Mouse (Mus musculus): ENCODE measurements around the gene Mapkbp1.

Gene Mapkbp1

GRCm38 (mm10) chr2:120055923-120056322, 83.4 kb downstream of the Mapkbp1 start:
- DNase-seq, result no peak

GRCm38 (mm10) chr2:120058818-120059217, 86.3 kb downstream of the Mapkbp1 start:
- no peak for DNase-seq

DNA sequence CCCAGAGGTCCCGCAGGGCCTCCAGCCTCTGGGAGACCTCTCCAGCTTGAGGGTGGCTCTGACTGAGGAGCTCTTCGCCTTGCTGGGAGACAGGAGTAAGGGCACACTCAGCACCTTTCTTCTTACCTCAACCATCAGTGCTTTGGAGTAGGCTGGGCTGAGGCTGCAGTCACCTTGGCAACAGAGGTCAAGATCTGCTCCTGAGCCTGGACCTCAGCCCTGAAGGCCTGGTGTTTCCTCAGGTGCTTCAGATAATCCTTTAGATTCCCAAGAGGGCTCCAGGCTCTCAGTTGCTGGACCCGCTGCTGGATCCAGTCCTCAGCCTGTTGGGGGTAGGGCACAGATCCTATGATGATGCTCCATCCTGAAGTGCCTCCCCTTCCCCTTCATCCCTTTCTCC, 87.0 kb downstream of the Mapkbp1 start:
- no peak for DNase-seq

DNA sequence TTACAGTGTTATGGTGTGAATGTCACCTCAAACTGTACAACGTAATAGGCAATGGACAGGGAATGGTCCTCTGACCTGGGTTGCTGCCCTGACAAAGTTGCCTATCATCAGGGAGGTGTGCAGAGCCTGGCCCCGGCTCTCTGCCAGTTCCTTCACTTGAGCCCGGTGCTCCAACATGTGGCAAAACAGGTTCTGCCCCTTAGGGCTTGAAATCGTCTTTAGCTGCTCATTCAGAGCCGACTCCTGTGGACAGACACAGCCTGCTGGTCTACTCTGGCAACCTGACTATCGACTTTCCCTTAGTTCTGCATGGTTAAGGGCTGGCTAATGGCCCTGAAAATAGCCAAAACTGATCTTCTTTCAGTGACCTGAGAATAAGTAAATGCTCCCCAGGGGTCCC, 87.7 kb downstream of the Mapkbp1 start:
- no peak for DNase-seq

GRCm38 (mm10) chr2:120060651-120061050, 88.2 kb downstream of the Mapkbp1 start:
- no peak for DNase-seq

- DNase-seq, result no peak
These were observed 89.7 kb downstream of the Mapkbp1 start for GRCm38 (mm10) chr2:120062248-120062647.

DNA sequence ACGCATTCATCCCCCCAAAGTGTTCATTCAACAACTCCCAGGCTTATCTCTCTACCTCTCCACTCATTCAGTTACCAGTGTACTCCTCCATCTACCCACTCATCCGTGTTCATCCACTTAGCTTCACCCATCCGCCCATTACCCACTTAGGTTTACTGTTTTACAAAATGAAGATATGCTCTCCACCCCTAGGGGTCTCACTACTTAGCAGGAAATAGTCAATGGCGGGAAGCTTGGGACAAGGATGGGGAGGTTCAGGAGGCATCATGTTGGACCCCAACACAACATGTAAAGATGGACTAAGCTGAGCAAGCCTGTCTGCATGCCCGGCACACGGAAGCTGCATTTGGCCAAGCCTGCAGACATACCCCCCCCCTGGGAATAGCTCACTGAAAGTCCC, 92.1 kb downstream of the Mapkbp1 start:
- no peak for DNase-seq

- no peak for DNase-seq
These were observed 92.7 kb downstream of the Mapkbp1 start for GRCm38 (mm10) chr2:120065243-120065642.

DNA sequence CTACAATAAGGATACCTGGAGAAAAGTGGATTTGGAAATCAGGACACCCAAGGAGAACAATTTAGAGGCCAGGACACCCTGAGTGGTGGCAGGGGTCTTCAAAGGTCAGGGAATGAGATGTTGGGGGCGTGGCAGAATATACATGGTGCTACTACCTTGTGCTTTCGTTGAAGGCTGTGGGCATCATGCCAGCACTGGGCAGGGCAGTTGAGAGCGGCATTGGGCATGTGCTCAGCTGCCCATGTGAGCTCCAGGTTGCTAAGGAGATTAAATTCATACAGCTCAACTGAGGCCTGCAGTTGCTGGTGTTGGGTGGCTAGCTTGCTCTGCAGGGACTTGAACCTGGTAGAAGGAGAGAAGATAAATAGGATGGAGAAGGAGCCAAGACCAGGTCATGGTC, 93.7 kb downstream of the Mapkbp1 start:
- no peak for DNase-seq

- peak; percentile 24 for DNase-seq
These were observed 96.3 kb downstream of the Mapkbp1 start for GRCm38 (mm10) chr2:120068555-120069465.

DNA sequence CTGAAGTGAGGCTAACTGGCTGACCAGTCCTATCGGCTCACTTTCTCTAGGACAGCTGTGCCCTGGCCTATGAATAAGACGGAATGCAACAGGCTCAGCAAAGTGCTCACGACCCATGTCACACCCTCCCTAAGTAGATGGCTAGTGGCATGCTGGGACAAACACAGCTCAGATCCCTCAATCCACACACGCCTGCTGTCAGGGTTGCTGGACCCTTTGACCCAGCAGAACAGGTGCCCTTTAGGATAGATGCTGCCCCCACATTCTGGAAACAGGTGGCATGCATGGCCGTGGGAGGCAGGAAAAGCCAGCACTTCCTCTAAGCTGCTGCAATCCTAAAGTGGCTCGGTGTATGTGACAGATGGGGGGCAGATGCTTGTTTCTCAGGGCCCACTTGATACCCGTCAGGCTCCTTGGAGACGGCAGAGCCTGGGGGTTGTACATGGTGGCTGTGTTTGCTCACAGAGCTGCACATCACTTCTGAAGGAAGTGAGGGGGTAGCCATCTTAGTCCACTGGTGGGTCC, 97.0 kb downstream of the Mapkbp1 start:
- no peak for DNase-seq

DNA sequence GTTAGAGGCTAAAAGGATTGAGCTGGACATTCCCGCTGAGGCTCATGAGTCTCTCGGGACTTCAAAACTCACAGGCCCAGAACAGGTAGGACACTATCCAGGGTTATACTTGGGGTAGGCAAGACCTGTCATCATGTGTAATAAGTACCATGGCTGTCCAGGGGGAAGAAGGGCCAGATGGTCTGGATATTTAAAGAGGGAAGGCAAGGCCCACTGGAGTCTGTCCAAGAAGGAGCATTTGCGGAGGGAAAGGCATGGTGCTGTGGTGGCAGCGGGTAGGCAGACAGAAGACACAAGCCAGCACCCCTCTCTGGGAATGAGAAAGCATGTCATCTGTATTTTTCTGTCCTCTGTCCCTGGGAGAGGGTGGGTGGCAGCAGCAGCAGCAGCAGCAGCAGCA, 101.6 kb downstream of the Mapkbp1 start:
- DNase-seq, result no peak

DNA sequence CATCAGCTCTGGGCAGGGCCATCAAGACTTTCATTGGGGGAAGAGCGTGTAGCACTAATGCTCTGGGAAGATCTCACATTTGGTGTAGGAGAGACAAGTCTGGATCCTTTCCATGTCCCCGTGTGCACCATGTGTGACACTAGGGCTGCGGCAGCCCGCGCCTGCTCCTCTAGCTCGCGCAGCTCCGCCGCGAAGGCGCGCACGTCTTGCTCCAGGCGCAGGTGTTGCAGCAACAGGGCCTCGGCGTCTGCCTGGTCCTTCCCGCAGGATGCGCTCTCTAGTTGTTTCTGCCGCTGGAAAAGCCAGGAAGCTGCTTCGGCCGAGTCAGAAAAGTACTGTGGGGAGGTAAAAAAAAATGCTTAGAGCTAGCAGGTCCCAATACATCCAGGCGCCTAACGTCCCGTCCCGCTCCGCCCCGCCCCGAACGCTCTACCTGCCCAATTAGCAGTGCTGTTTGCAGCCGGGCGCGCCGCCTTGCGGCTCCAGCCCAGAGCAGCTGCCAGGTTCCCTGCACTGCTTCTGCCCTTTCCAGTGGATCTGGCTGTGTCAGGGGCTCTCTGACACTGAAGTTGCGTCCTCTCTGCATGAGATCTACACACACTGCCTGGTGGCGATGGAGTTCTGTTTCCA, 103.7 kb downstream of the Mapkbp1 start:
- peak; percentile 69 for DNase-seq
